Mouse (Mus musculus): ENCODE data around the gene Mark3.
"Not testable (repeated sequence)": the region's sequence is repeated elsewhere in the genome, so short reads cannot be mapped to it uniquely, and the experiment has no call there.

Gene Mark3

GRCm38 (mm10) chr12:111574074-111574886 is at the start of gene Mark3:
Gene Mark3, plus strand, starts transcription at chr12:111574523.
- peak; percentile 96 for DNase-seq (ENCODE audit: low read depth)

- no peak for DNase-seq (ENCODE audit: low read depth)
These were observed 49.4 kb upstream of the Mark3 start for GRCm38 (mm10) chr12:111524883-111525282.

- no peak for DNase-seq (ENCODE audit: low read depth)
These were observed 46.6 kb upstream of the Mark3 start for GRCm38 (mm10) chr12:111527643-111528281.

- no peak for DNase-seq (ENCODE audit: low read depth)
These were observed 45.1 kb upstream of the Mark3 start for GRCm38 (mm10) chr12:111529192-111529591.

GRCm38 (mm10) chr12:111533096-111533794 is 41.1 kb upstream of the Mark3 start:
- DNase-seq (ENCODE audit: low read depth) = no peak

- peak; percentile 12 for DNase-seq (ENCODE audit: low read depth)
These were observed 39.0 kb upstream of the Mark3 start for GRCm38 (mm10) chr12:111535281-111535680.

- peak; percentile 13 for DNase-seq (ENCODE audit: low read depth)
These were observed 38.6 kb upstream of the Mark3 start for GRCm38 (mm10) chr12:111535762-111536161.

GRCm38 (mm10) chr12:111536746-111537145 is 37.6 kb upstream of the Mark3 start:
- no peak for DNase-seq (ENCODE audit: low read depth)

GRCm38 (mm10) chr12:111537341-111537740 is 37.0 kb upstream of the Mark3 start:
- DNase-seq (ENCODE audit: low read depth) = no peak

GRCm38 (mm10) chr12:111537796-111538291 is 36.5 kb upstream of the Mark3 start, which contains the start of gene Eif5:
Gene Eif5, plus strand, starts transcription at chr12:111538016.
- DNase-seq (ENCODE audit: low read depth) = peak; percentile 99

GRCm38 (mm10) chr12:111538292-111539040 is 35.9 kb upstream of the Mark3 start:
- DNase-seq (ENCODE audit: low read depth) = peak; percentile 87

GRCm38 (mm10) chr12:111539041-111539345 is 35.3 kb upstream of the Mark3 start:
- DNase-seq (ENCODE audit: low read depth) = peak; percentile 61

GRCm38 (mm10) chr12:111547070-111547469 is 27.3 kb upstream of the Mark3 start:
- no peak for DNase-seq (ENCODE audit: low read depth)

- DNase-seq (ENCODE audit: low read depth) = no peak
These were observed 25.6 kb upstream of the Mark3 start for GRCm38 (mm10) chr12:111548555-111549289.

GRCm38 (mm10) chr12:111550679-111551078 is 23.6 kb upstream of the Mark3 start:
- DNase-seq (ENCODE audit: low read depth) = no peak

GRCm38 (mm10) chr12:111552342-111552741 is 22.0 kb upstream of the Mark3 start:
- no peak for DNase-seq (ENCODE audit: low read depth)

GRCm38 (mm10) chr12:111555357-111555756 is 19.0 kb upstream of the Mark3 start:
- DNase-seq (ENCODE audit: low read depth) = no peak

GRCm38 (mm10) chr12:111555893-111556292 is 18.4 kb upstream of the Mark3 start:
- not testable (repeated sequence) for DNase-seq (ENCODE audit: low read depth)

GRCm38 (mm10) chr12:111557538-111557937 is 16.8 kb upstream of the Mark3 start:
- no peak for DNase-seq (ENCODE audit: low read depth)

GRCm38 (mm10) chr12:111558655-111559054 is 15.7 kb upstream of the Mark3 start:
- no peak for DNase-seq (ENCODE audit: low read depth)

- peak; percentile 89 for DNase-seq (ENCODE audit: low read depth)
These were observed 14.6 kb upstream of the Mark3 start for GRCm38 (mm10) chr12:111559647-111560258.
